Mouse (Mus musculus) myocyte (in vitro differentiated cells): ENCODE measurements around the gene Tff2. TPM values are rescaled to one million over a fixed set of nuclear protein-coding genes. Genes with fewer than 3 reads are reported as not detected.

Source experiments
- H3K27me3 ChIP-seq: one replicate; pipeline ENCODE4 v1.6.1; 2011; ENCODE audit not compliant: control insufficient read depth, insufficient read depth, insufficient read length
- H3K36me3 ChIP-seq: one replicate; pipeline ENCODE4 v1.6.1; 2011; ENCODE audit not compliant: control insufficient read depth, insufficient read depth
- H3K4me2 ChIP-seq: one replicate; pipeline ENCODE4 v1.6.1; 2011; ENCODE audit warnings: low read depth, control low read depth
- H3K4me3 ChIP-seq: one replicate; pipeline ENCODE4 v1.5.1; 2011; ENCODE audit warnings: mild to moderate bottlenecking, control low read depth, moderate library complexity
- H3K79me2 ChIP-seq: one replicate; pipeline ENCODE4 v1.6.1; 2011; ENCODE audit not compliant: control insufficient read depth, insufficient read depth
- H3ac ChIP-seq: one replicate; pipeline ENCODE4 v1.6.1; 2011; ENCODE audit not compliant: control insufficient read depth, insufficient read length
- CEBPB ChIP-seq: IDR thresholded peaks from 2 replicates; pipeline ENCODE4 v1.6.1; 2011; ENCODE audit warnings: mild to moderate bottlenecking, moderate library complexity; ENCODE audit not compliant: poor library complexity, insufficient read depth, severe bottlenecking
- E2F4 ChIP-seq: IDR thresholded peaks from one replicate; pipeline ENCODE4 v1.6.1; 2011; ENCODE audit warnings: mild to moderate bottlenecking, control low read depth, moderate library complexity; ENCODE audit not compliant: insufficient read depth
- MAX ChIP-seq: IDR thresholded peaks from one replicate; pipeline ENCODE4 v1.6.1; 2011; ENCODE audit warnings: low read depth, mild to moderate bottlenecking, control low read depth
- MYOD1 ChIP-seq, 3 experiments: IDR thresholded peaks; one replicate each; pipeline ENCODE4 v1.6.1; 2011; ENCODE audit warnings: control low read depth in 2 of 3, low read depth in 2 of 3, mild to moderate bottlenecking in 2 of 3, moderate library complexity in 1 of 3; ENCODE audit not compliant: insufficient read length in 2 of 3, control insufficient read depth in 1 of 3
- MYOG ChIP-seq, 3 experiments: IDR thresholded peaks; one replicate each; pipeline ENCODE4 v1.6.1; 2011; ENCODE audit warnings: control low read depth in 2 of 3, low read depth in 2 of 3, mild to moderate bottlenecking in 2 of 3; ENCODE audit not compliant: insufficient read length in 2 of 3, control insufficient read depth in 1 of 3, insufficient read depth in 1 of 3
- POLR2A ChIP-seq: IDR thresholded peaks from one replicate; pipeline ENCODE4 v1.6.1; 2011; ENCODE audit warnings: low read depth, mild to moderate bottlenecking, control low read depth, moderate library complexity; ENCODE audit not compliant: insufficient read length
- POLR2AphosphoS2 ChIP-seq: IDR thresholded peaks from one replicate; pipeline ENCODE4 v1.6.1; 2011; ENCODE audit warnings: low read depth, control low read depth; ENCODE audit not compliant: insufficient read length
- REST ChIP-seq: IDR thresholded peaks from one replicate; pipeline ENCODE4 v1.6.1; 2011; ENCODE audit warnings: mild to moderate bottlenecking, control low read depth, moderate library complexity; ENCODE audit not compliant: insufficient read depth, insufficient read length
- SRF ChIP-seq: IDR thresholded peaks from one replicate; pipeline ENCODE4 v1.6.1; 2011; ENCODE audit warnings: low read depth; ENCODE audit not compliant: control insufficient read depth, insufficient read length
- TCF12 ChIP-seq: IDR thresholded peaks from one replicate; pipeline ENCODE4 v1.6.1; 2011; ENCODE audit warnings: mild to moderate bottlenecking, control low read depth; ENCODE audit not compliant: poor library complexity, insufficient read depth, severe bottlenecking
- TCF3 ChIP-seq: IDR thresholded peaks from one replicate; pipeline ENCODE4 v1.6.1; 2011; ENCODE audit warnings: low read depth, control low read depth; ENCODE audit not compliant: insufficient read length
- USF1 ChIP-seq: IDR thresholded peaks from one replicate; pipeline ENCODE4 v1.6.1; 2011; ENCODE audit warnings: low read depth, mild to moderate bottlenecking, control low read depth, moderate library complexity
- polyA plus RNA-seq: library from polyadenylated mRNA; unstranded; fragments of >200 nt; fragmentation: generic; extraction: Trizol; gene quantifications from one replicate; pipeline ENCODE4 v1.2.1, GENCODE M21; 2012; ENCODE audit warnings: missing spikeins

The Tff2 gene
- polyA plus RNA-seq, 1 experiment = not detected

GRCm38 (mm10) chr17:31103823-31104222, 40.3 kb downstream of the Tff2 start:
- no peaks in the 10 kb centered on the region for H3K27me3 ChIP-seq
- TF ChIP-seq TCF12 = no peak
- no peak for TF ChIP-seq MYOG (IDR thresholded peaks at IDR 0.05; ENCODE audit: control insufficient read depth in 1 of 3, insufficient read depth in 1 of 3, insufficient read length in 2 of 3, low read depth in 2 of 3)
- TF ChIP-seq MYOD1 (IDR thresholded peaks at IDR 0.05; ENCODE audit: control insufficient read depth in 1 of 3, insufficient read length in 2 of 3, low read depth in 2 of 3) = no peak
- no peak overlapping the region for H3ac ChIP-seq
- H3K4me3 ChIP-seq = no peak overlapping the region
- no peaks in the 10 kb centered on the region for H3K36me3 ChIP-seq
- H3K4me2 ChIP-seq = no peak overlapping the region
- H3K79me2 ChIP-seq = no peaks in the 10 kb centered on the region

- Histone ChIP-seq H3K27me3 (no peaks in the 10 kb centered on the region), H3ac (no peak overlapping the region), H3K4me2 (no peak overlapping the region), H3K79me2 (no peaks in the 10 kb centered on the region), H3K36me3 (no peaks in the 10 kb centered on the region), H3K4me3 (no peak overlapping the region)
- TF ChIP-seq POLR2A = no peak
- no peak for TF ChIP-seq CEBPB
- TF ChIP-seq SRF = no peak
- no peak for TF ChIP-seq POLR2AphosphoS2
- TF ChIP-seq REST = no peak
- TF ChIP-seq MAX = no peak
- TF ChIP-seq E2F4 = no peak
- TF ChIP-seq TCF12 = no peak
Observed at GRCm38 (mm10) chr17:31103007-31103570, 41.0 kb downstream of the Tff2 start.

- Histone ChIP-seq H3ac (no peak overlapping the region), H3K36me3 (no peaks in the 10 kb centered on the region), H3K4me2 (no peak overlapping the region), H3K4me3 (no peak overlapping the region), H3K27me3 (no peaks in the 10 kb centered on the region), H3K79me2 (no peaks in the 10 kb centered on the region)
- no peak for TF ChIP-seq USF1
- no peak for TF ChIP-seq CEBPB
- no peak for TF ChIP-seq POLR2A
- TF ChIP-seq TCF12 = no peak
- TF ChIP-seq MYOG (IDR thresholded peaks at IDR 0.05; ENCODE audit: control insufficient read depth in 1 of 3, insufficient read depth in 1 of 3, insufficient read length in 2 of 3, low read depth in 2 of 3) = no peak
- TF ChIP-seq SRF = no peak
- TF ChIP-seq MYOD1 (IDR thresholded peaks at IDR 0.05; ENCODE audit: control insufficient read depth in 1 of 3, insufficient read length in 2 of 3, low read depth in 2 of 3) = no peak
- no peak for TF ChIP-seq POLR2AphosphoS2
- no peak for TF ChIP-seq E2F4
- TF ChIP-seq REST = no peak
- TF ChIP-seq TCF3 = no peak
- TF ChIP-seq MAX = no peak
Observed at GRCm38 (mm10) chr17:31098788-31099187, 45.3 kb downstream of the Tff2 start.

- no peak overlapping the region for H3K4me3 ChIP-seq
- H3K4me2 ChIP-seq = no peak overlapping the region
- no peak for TF ChIP-seq TCF12
- TF ChIP-seq E2F4 = no peak
- no peak for TF ChIP-seq CEBPB
- no peak for TF ChIP-seq POLR2A
- TF ChIP-seq POLR2AphosphoS2 = no peak
- TF ChIP-seq USF1 = no peak
- TF ChIP-seq REST = no peak
- no peak for TF ChIP-seq TCF3
- TF ChIP-seq MAX = no peak
- no peak for TF ChIP-seq MYOD1 (IDR thresholded peaks at IDR 0.05; ENCODE audit: control insufficient read depth in 1 of 3, insufficient read length in 2 of 3, low read depth in 2 of 3)
- TF ChIP-seq MYOG (IDR thresholded peaks at IDR 0.05; ENCODE audit: control insufficient read depth in 1 of 3, insufficient read depth in 1 of 3, insufficient read length in 2 of 3, low read depth in 2 of 3) = no peak
- H3K79me2 ChIP-seq = no peaks in the 10 kb centered on the region
- H3K36me3 ChIP-seq = no peaks in the 10 kb centered on the region
- H3ac ChIP-seq = no peak overlapping the region
- H3K27me3 ChIP-seq = no peaks in the 10 kb centered on the region
Observed at GRCm38 (mm10) chr17:31096893-31097292, 47.2 kb downstream of the Tff2 start.

GRCm38 (mm10) chr17:31095570-31095969, 48.5 kb downstream of the Tff2 start:
- no peaks in the 10 kb centered on the region for H3K27me3 ChIP-seq
- H3ac ChIP-seq = no peak overlapping the region
- no peak for TF ChIP-seq TCF3
- no peak for TF ChIP-seq USF1
- no peak for TF ChIP-seq REST
- TF ChIP-seq E2F4 = no peak
- no peak for TF ChIP-seq MYOD1 (IDR thresholded peaks at IDR 0.05; ENCODE audit: control insufficient read depth in 1 of 3, insufficient read length in 2 of 3, low read depth in 2 of 3)
- no peak for TF ChIP-seq POLR2AphosphoS2
- no peak for TF ChIP-seq CEBPB
- TF ChIP-seq MAX = no peak
- no peak for TF ChIP-seq MYOG (IDR thresholded peaks at IDR 0.05; ENCODE audit: control insufficient read depth in 1 of 3, insufficient read depth in 1 of 3, insufficient read length in 2 of 3, low read depth in 2 of 3)
- TF ChIP-seq POLR2A = no peak
- TF ChIP-seq SRF = no peak
- TF ChIP-seq TCF12 = no peak
- H3K4me2 ChIP-seq = no peak overlapping the region
- H3K79me2 ChIP-seq = no peaks in the 10 kb centered on the region
- H3K36me3 ChIP-seq = no peaks in the 10 kb centered on the region
- no peak overlapping the region for H3K4me3 ChIP-seq
